Mouse (Mus musculus) adrenal gland, adult 8-10 months (tissue): ENCODE data around the gene Zc3h7a. TPM values are rescaled to one million over a fixed set of nuclear protein-coding genes. Genes with fewer than 3 reads are reported as not detected.

Experiments
- DNase-seq: peaks from one replicate; pipeline ENCODE4 v3.0.0; 2022
- total RNA-seq, 4 experiments: library from RNA; stranded (reverse); gene quantifications; 2 replicates each; pipeline ENCODE4 v1.2.4; 2022

The Zc3h7a gene
- total RNA-seq, 4 experiments from 2014 or later = 62.7 to 123 (median 96.4) TPM

DNA sequence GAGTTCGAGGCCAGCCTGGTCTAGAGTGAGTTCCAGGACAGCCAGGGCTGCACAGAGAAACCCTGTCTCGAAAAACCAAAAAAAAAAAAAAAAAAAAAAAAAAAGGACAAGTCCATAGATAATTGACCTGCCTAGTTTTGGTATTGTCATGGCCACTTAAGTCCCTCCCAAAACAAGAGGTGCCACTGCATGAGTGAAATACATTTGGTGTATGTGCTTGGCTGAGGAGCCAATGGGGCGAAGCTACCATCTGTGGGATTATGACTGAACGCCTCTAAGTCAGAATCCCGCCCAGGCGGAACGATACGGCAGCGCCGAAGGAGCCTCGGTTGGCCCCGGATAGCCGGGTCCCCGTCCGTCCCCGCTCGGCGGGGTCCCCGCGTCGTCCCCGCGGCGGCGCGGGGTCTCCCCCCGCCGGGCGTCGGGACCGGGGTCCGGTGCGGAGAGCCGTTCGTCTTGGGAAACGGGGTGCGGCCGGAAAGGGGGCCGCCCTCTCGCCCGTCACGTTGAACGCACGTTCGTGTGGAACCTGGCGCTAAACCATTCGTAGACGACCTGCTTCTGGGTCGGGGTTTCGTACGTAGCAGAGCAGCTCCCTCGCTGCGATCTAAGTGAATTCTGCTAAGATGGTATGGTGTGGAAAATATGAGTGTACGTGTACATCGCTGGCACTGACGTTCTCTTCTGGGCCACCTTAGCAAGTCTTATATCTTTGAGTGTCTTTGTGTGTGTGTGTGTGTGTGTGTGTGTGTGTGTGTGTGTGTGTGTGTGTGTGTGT lies 32.3 kb downstream of the Zc3h7a start:
- peak; percentile 99 for DNase-seq

DNA sequence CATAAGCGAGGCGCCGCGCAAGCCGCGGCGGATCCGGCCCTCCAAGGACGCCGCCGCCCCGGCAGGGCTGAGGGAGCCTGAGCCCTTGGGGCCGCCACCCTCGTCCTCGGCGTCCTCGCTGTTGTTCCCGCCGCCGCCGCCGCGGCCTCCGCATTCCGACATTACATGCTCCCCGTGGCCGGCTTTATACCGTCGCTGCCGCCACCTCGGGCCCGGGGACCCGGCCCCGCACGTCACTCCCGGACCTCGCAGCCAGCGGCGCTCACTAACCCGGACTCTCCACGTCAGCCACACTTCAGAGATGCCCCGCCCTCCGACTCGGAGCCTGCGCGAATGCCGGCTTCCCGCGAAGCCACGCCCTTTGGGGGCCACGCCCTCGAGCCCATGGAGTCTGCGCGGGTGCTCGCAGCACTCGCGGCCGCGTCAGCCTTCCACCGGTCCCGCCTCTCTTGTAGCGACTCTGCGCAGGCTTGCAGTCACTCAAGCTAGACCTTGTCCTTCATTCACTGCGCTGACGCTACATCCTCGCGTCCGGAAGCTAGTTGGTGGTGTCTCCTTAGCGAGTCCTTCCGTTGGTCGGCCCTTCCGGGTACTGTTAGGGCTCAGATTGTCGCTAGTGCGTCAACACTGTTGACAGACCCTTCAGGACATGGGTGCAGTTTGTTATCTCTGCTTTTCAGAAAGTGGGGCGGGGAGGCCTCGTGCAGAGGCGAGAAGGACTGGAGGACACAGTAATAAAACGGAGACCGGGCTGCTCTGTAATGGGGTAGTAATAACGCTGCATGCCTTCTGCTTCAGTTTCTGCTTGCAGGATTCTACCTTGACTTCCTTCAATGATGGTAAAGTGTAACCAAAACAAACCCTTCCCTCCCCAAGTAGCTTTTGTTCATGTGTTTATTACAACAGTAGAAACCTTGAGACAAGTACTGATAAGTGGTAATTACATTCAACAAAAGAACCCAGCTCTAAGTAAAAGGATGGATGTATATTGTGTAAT lies 41.5 kb downstream of the Zc3h7a start, which contains the start of gene Txndc11:
TSS of gene Txndc11 (minus strand) at position 303 of the 997 bp plus-strand sequence.
- DNase-seq = peak; percentile 99

GRCm38 (mm10) chr16:11133476-11134347 lies 42.5 kb downstream of the Zc3h7a start:
- peak; percentile 42 for DNase-seq

GRCm38 (mm10) chr16:11132839-11133238 lies 43.4 kb downstream of the Zc3h7a start:
- DNase-seq = no peak

- no peak for DNase-seq
These were observed 47.9 kb downstream of the Zc3h7a start for GRCm38 (mm10) chr16:11128301-11128700.

- no peak for DNase-seq
These were observed 50.8 kb downstream of the Zc3h7a start for GRCm38 (mm10) chr16:11125371-11125770.

GRCm38 (mm10) chr16:11124110-11124509 lies 52.1 kb downstream of the Zc3h7a start:
- DNase-seq = no peak

GRCm38 (mm10) chr16:11122625-11123024 lies 53.6 kb downstream of the Zc3h7a start:
- DNase-seq = no peak

DNA sequence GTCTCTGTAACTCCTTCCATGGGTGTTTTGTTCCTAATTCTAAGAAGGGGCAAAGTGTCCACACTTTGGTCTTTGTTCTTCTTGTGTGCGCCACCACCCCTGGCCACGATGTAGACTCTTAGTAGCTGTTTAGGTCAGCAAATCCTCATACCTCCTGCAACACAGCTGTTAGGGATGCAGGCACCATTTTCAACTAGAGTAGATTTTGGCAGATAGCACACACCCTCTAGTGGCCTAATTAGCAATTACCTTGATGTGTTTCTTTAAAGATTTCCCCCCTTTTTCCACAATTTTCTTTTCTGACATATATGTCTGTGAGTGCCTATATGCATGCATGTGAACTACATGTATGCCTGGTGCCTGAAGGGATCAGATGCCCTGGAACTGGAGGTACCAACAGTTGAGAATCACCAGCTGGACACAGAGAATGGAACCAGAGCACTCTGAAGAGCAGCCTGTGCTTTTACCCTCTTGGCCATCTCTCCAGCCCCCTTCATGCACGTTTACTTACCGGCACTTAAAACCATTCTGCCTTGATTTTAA lies 66.9 kb downstream of the Zc3h7a start:
- DNase-seq = no peak

GRCm38 (mm10) chr16:11104905-11105304 lies 71.3 kb downstream of the Zc3h7a start:
- DNase-seq = no peak

DNA sequence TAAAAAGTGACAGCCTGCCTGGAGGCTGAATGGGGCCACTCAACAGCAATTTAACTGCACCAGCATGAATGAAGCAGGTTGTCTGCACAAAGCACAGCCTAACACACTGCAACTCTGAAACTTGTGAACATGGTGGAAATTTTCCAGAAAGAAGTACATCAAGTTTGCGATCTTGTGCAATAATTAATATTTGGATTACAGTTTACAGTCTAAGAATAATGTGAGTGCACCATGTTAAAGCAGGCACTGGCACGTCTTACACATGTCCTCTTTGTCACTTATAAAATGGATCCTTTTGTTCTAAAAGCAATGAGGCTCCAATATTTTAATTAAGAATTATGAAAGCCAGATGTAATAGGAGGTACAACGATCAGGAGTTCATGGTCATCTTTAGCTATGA lies 78.9 kb downstream of the Zc3h7a start:
- DNase-seq = no peak

DNA sequence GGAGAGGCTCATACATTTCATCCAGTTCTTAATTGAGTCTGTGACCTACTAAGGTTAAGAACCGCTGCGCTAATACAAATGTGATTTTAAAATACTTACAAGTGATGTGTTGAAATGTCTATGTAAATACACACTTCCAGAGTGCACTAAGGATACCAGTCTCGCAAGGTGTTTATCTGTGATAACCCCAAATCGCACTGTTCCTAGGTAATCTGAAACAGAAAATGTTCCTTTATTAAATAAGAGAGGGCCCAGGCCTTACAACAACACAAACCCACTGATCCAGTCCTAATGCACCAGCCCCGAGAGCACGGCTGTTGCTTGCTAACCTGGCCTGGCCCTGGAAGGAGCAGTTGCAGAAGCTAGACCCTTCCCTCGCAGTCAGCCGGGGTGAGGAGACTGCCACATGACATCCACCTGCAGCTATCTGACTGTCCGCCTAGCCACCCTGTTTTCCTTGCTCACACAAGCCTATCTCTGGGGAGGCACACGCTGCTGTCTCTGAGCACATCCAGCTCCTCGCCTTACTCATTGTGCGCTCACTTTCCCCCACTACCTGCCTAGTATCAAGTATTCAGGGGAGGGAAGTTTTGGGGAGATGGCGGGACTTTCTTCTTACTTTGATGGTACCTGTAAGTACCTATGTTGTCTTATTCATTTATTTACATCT lies 82.3 kb downstream of the Zc3h7a start:
- no peak for DNase-seq

GRCm38 (mm10) chr16:11092523-11092922 lies 83.7 kb downstream of the Zc3h7a start:
- DNase-seq = no peak

GRCm38 (mm10) chr16:11092061-11092460 lies 84.1 kb downstream of the Zc3h7a start:
- no peak for DNase-seq

- DNase-seq = no peak
These were observed 85.2 kb downstream of the Zc3h7a start for GRCm38 (mm10) chr16:11090836-11091570.

DNA sequence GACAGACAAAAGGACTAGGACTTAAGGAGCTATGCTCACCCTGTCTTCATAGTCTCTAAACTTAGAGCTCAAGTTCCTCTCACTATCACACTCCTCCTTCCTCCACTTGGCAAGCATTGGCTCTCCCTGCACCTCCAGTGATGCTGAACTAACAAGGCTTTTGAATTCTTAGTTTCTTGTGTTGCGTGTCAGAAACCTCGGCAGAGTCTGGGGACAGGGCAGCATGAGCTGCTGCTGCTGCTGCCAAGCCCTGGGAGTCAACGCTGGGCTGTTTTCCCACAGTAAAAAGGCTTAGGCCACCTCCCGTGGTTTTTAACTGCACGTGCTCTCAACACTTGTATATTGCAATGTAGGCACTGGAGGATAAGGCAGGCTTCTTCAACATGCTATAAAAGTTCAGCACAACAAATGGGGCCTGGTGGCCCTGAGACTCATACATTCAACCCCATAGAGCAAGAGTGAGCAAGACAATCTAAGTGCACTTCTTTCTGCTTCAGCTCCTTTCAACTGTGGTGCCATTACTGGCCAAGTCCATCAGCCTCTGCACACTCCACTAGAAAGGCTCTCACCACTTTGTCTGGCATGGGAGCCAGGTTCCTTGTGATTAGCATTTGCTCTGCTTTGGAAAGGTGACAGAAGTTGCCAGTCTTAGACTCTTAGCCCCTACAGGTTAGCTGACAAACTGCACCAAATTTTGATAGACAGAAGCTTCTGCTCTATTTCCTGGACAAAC lies 89.2 kb downstream of the Zc3h7a start:
- DNase-seq = no peak
